Mouse (Mus musculus) kidney, embryonic 15.5 days (tissue): Measurements from ENCODE around the gene Atf2. TPM values are rescaled to one million over a fixed set of nuclear protein-coding genes. Genes with fewer than 3 reads are reported as not detected.
A peak's percentile ranks its signal among the peaks of the same experiment; 100 is the strongest.

ENCODE experiments used
- ATAC-seq: fragments of 200-750 bp; cut with Nextera tagmentation; replicated peaks from 2 replicates; pipeline ENCODE4 v1.8.0; 2017; ENCODE audit warnings: moderate TSS enrichment; ENCODE audit not compliant: low FRiP score
- H3K27ac ChIP-seq: fragments of 300-500 bp; sonication (generic); 2 replicates; pipeline ENCODE4 v1.5.1; 2015; ENCODE audit warnings: mild to moderate bottlenecking, inconsistent platforms
- H3K27me3 ChIP-seq: fragments of 300-500 bp; sonication (generic); 2 replicates; pipeline ENCODE4 v1.6.1; 2015; ENCODE audit warnings: inconsistent platforms
- H3K36me3 ChIP-seq: fragments of 300-500 bp; sonication (generic); 2 replicates; pipeline ENCODE4 v1.6.1; 2015; ENCODE audit warnings: inconsistent platforms
- H3K4me1 ChIP-seq: fragments of 300-500 bp; sonication (generic); 2 replicates; pipeline ENCODE4 v1.6.1; 2015; ENCODE audit warnings: inconsistent platforms
- H3K4me2 ChIP-seq: fragments of 300-500 bp; sonication (generic); 2 replicates; pipeline ENCODE4 v1.6.1; 2015; ENCODE audit warnings: moderate library complexity, mild to moderate bottlenecking, inconsistent platforms
- H3K4me3 ChIP-seq: fragments of 300-500 bp; sonication (generic); replicated peaks from 2 replicates; pipeline ENCODE4 v1.5.1; 2015; ENCODE audit warnings: mild to moderate bottlenecking, inconsistent platforms
- H3K9ac ChIP-seq: fragments of 300-500 bp; sonication (generic); 2 replicates; pipeline ENCODE4 v1.6.1; 2015; ENCODE audit warnings: mild to moderate bottlenecking, inconsistent platforms
- H3K9me3 ChIP-seq: fragments of 300-500 bp; sonication (generic); replicated peaks from 2 replicates; pipeline ENCODE4 v1.6.1; 2016; ENCODE audit warnings: inconsistent platforms
- WGBS: fragments of 180-500 bp; shearing (Covaris S2); methylation state at CpG from one replicate; pipeline ENCODE4 v1.1.7; 2015; ENCODE audit warnings: mixed read lengths; 5-methylcytosine and 5-hydroxymethylcytosine counted together
- polyA plus RNA-seq: library from polyadenylated mRNA; unstranded; fragments of >200 nt; fragmentation: Nextera tagmentation; extraction: Ambion mirVana; gene quantifications from 2 replicates; pipeline ENCODE4 v1.2.1, GENCODE M21; 2015

The Atf2 gene
- polyA plus RNA-seq, 1 experiment from 2014 or later, result 72.9 TPM

GRCm38 (mm10) chr2:73790332-73790731, 102.1 kb downstream of the Atf2 start:
- H3K9me3 ChIP-seq, result no peaks in the 10 kb centered on the region
- no peak overlapping the region for H3K27ac ChIP-seq
- no peak overlapping the region for H3K9ac ChIP-seq
- H3K36me3 ChIP-seq, result no peaks in the 10 kb centered on the region
- 81% methylated on average over 2 of the region's 2 CpGs for WGBS
- no peak overlapping the region for H3K4me3 ChIP-seq
- H3K4me1 ChIP-seq, result peaks cover 9% of the 10 kb centered on the region
- 0 out of 2 replicates have a peak, but pooled peaks cover 11% of the 10 kb centered on the region for H3K27me3 ChIP-seq
- no peak for ATAC-seq
- no peak overlapping the region for H3K4me2 ChIP-seq

DNA sequence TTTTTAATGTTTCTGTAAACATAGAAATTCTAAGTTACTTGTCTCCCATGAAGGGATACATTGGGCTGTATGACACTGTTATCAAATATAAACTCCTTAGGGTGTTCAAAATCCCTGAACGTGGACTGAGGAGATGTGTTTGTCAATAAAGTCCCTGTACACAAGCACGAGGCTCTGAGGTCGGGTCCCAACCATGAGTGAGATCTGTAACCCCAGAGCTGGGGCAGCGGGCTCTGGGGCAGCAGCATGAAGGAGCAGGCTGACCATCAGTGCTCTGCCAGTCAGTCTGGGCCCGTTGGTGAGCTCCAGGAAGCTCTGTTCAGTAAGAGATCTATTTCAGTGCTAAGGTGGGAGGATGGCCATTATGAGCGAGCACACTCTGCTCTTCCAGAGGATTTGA, 104.0 kb downstream of the Atf2 start:
- Histone ChIP-seq H3K4me3 (no peak overlapping the region), H3K4me2 (no peak overlapping the region), H3K9ac (no peak overlapping the region), H3K4me1 (peaks cover 9% of the 10 kb centered on the region), H3K27ac (no peak overlapping the region), H3K9me3 (no peaks in the 10 kb centered on the region), H3K27me3 (0 out of 2 replicates have a peak, but pooled peaks cover 11% of the 10 kb centered on the region), H3K36me3 (no peaks in the 10 kb centered on the region)
- ATAC-seq, result no peak
- WGBS, result 67% methylated on average over 6 of the region's 6 CpGs

GRCm38 (mm10) chr2:73782371-73782905, 110.0 kb downstream of the Atf2 start:
- ATAC-seq, result no peak
- Histone ChIP-seq H3K9ac (no peak overlapping the region), H3K27ac (peak overlapping the region; percentile 56; the same call in 1 of the 2 replicates), H3K9me3 (no peaks in the 10 kb centered on the region), H3K4me1 (no peaks in the 10 kb centered on the region), H3K27me3 (peaks cover 12% of the 10 kb centered on the region), H3K36me3 (no peaks in the 10 kb centered on the region), H3K4me2 (no peak overlapping the region), H3K4me3 (no peak overlapping the region)
- WGBS, result 50% methylated on average over 9 of the region's 9 CpGs

- H3K27me3 ChIP-seq, result peaks cover 26% of the 10 kb centered on the region
- ATAC-seq, result no peak
- no peak overlapping the region for H3K4me3 ChIP-seq
- WGBS, result 85% methylated on average over 14 of the region's 14 CpGs
- no peak overlapping the region for H3K9ac ChIP-seq
- H3K27ac ChIP-seq, result no peak overlapping the region
- no peaks in the 10 kb centered on the region for H3K9me3 ChIP-seq
- no peak overlapping the region for H3K4me2 ChIP-seq
- no peaks in the 10 kb centered on the region for H3K36me3 ChIP-seq
- H3K4me1 ChIP-seq, result peaks cover 8% of the 10 kb centered on the region
Observed at GRCm38 (mm10) chr2:73780321-73781010, 112.0 kb downstream of the Atf2 start.

DNA sequence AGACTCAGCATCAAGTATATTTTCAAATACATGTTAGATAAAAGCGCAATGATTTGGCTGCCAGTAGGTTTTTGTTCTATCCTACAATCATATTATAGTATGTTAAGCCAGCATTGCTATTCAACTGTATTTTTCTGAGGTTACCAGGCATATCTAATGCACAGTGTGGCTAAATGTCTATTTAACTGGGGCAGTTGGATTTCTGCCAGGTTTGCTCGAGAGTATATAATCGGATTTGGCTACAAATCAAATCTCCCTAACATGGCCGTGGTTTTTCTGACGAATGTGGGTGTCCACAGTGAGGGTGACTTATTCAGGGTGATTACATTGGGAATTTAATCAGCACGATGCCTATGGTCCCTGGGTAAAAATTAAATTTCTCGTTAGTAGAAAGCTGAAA, 112.6 kb downstream of the Atf2 start:
- H3K36me3 ChIP-seq, result no peaks in the 10 kb centered on the region
- WGBS, result 52% methylated on average over 7 of the region's 7 CpGs
- H3K27me3 ChIP-seq, result peaks cover 26% of the 10 kb centered on the region
- H3K9me3 ChIP-seq, result no peaks in the 10 kb centered on the region
- H3K27ac ChIP-seq, result no peak overlapping the region
- peaks cover 10% of the 10 kb centered on the region for H3K4me1 ChIP-seq
- no peak for ATAC-seq
- H3K4me2 ChIP-seq, result no peak overlapping the region
- H3K4me3 ChIP-seq, result no peak overlapping the region
- no peak overlapping the region for H3K9ac ChIP-seq

GRCm38 (mm10) chr2:73779016-73779595, 113.3 kb downstream of the Atf2 start:
- Histone ChIP-seq H3K9ac (no peak overlapping the region), H3K4me2 (no peak overlapping the region), H3K9me3 (no peaks in the 10 kb centered on the region), H3K27ac (no peak overlapping the region), H3K36me3 (no peaks in the 10 kb centered on the region), H3K27me3 (peaks cover 26% of the 10 kb centered on the region), H3K4me3 (no peak overlapping the region), H3K4me1 (peaks cover 10% of the 10 kb centered on the region)
- WGBS, result 83% methylated on average over 4 of the region's 4 CpGs
- ATAC-seq, result no peak

DNA sequence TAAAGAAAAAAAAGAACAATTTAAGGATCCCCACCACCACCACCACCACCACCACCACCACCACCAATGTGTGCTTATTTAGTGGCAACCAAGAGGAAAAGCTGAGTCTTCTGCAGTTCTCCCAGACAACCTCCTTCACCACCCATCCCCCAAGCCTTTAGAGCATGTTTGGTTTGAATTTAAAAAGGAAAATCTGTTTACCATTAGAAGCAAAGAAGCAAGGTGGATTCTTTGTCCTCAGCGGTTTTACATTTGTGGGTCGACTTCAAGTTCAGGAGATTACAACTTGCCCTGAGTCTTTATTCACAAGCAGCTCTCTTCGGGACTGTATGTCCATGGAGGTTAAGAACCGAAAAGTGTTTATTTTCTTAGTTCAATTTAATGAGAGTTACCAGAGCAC, 115.5 kb downstream of the Atf2 start:
- H3K27ac ChIP-seq, result no peak overlapping the region
- WGBS, result 38% methylated on average over 4 of the region's 4 CpGs
- H3K4me1 ChIP-seq, result peaks cover 13% of the 10 kb centered on the region
- no peak overlapping the region for H3K4me3 ChIP-seq
- no peak overlapping the region for H3K9ac ChIP-seq
- no peaks in the 10 kb centered on the region for H3K36me3 ChIP-seq
- ATAC-seq, result no peak
- H3K27me3 ChIP-seq, result peaks cover 26% of the 10 kb centered on the region
- no peaks in the 10 kb centered on the region for H3K9me3 ChIP-seq
- H3K4me2 ChIP-seq, result no peak overlapping the region

DNA sequence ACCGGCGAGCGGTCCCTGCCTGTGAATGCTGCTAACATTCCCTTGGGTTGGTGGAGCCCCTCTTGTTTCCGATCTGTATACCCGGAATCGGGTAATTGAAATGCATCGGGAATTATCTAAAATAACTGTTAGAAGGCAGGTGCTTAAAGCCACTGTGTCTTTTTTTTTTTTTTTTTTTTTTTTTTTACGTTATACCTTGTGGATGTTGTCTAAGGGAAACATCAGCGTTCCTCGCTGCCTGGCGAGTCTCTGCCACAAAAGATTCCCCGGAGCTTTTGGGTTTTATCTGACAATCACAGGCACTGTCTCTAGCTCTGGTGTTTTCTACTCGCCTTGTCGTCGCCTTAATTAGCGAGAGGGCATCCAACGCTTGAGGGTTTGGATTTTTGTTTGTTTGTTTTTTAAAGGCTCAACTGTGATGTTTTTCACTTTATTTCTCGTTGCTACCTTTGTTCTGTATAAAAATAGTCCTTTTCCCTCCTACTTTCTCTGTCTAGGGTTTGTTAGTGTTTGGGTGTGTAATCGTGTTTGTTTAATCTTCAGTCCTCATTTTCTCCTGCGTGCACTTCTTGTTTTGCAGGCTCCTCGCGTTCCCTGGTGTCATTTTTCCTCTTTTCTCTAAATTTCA, 116.6 kb downstream of the Atf2 start:
- under 1% methylated on average over 22 of the region's 22 CpGs for WGBS
- ATAC-seq, result no peak
- peak overlapping the region; percentile 76 for H3K9ac ChIP-seq
- peak overlapping the region; percentile 92 for H3K4me2 ChIP-seq
- no peaks in the 10 kb centered on the region for H3K36me3 ChIP-seq
- no peaks in the 10 kb centered on the region for H3K9me3 ChIP-seq
- peaks cover 13% of the 10 kb centered on the region for H3K4me1 ChIP-seq
- 0 out of 2 replicates have a peak overlapping the region, but pooled peaks have one; percentile 6 for H3K27ac ChIP-seq
- peak overlapping the region; percentile 94 for H3K4me3 ChIP-seq
- peaks cover 26% of the 10 kb centered on the region for H3K27me3 ChIP-seq

DNA sequence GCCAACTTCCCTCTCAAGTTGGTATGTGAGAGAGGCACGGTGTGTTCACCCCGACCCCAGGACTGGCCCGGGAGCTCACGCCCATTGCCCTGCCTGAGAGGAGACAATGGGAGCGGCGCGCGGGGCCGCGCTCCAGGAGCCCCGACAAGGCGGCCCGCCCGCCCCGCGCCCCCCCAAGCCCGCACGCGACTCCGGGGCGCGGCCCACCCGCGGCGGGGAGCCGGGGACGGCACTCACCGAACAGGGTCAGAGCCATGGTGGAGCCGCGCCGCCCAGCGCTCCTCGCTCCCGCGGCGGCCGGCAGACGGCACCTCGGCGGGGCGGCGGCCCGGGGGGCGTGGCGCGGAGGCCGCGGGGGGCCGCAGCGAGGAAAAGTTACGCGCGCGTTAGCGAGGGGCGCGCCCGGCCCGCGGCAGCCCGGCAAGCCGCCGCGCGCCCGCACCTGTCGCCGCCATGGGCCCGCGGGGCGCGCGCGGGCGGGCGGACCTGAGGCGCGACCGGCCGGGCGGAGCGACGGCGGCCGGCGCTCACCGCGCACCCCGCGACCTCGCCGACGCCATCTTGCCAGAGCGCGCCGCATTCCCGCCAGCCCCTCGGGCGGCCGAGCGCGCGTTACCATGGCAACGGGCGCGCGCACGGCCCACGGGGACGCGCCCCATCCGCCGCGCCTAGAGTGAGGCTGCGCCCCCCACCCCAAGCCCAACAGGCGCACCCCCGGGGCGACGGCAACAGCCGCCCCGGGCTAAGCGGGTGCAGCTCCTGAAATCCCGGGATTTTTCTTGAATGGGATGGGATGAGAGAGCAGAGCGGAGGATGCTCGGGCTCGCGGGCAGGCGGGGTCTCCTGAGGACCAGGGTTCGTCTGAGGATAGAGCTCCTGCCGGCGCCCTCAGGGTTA, 117.4 kb downstream of the Atf2 start, which contains the start of gene Chn1:
Gene Chn1 (minus strand): TSS at position 561 of the 897 bp plus-strand sequence.
- Histone ChIP-seq H3K9ac (peak within 1 kb of the TSS; percentile 76), H3K4me1 (peaks cover 13% of the 10 kb centered on the region), H3K4me3 (peak within 1 kb of the TSS; percentile 94), H3K36me3 (no peaks in the 10 kb centered on the region), H3K4me2 (peak within 1 kb of the TSS; percentile 92), H3K27ac (0 out of 2 replicates have a peak within 1 kb of the TSS, but pooled peaks have one; percentile 6), H3K9me3 (no peaks in the 10 kb centered on the region), H3K27me3 (peaks cover 26% of the 10 kb centered on the region)
- ATAC-seq, result peak; percentile 93
- WGBS, result under 1% methylated on average over 103 of the region's 131 CpGs

DNA sequence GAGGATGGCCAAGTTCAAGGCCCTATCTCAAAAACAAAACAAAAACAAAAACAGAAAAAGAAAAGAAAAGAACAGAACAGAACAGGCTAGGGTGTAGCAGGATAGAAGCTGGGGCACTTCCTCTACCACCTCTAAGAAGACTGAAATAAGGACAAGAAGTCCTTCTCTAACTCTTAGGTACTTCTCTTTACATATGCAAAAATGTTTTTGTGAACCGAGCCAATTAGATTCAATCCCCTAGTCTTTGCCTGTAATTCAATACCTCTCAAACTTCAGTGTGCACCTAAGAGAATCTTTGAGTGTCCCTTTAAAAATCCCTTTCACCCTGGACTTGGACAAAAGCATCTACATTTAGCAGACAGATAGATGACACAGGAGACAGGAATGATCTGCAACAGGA, 119.5 kb downstream of the Atf2 start:
- Histone ChIP-seq H3K4me2 (no peak overlapping the region), H3K4me1 (peaks cover 13% of the 10 kb centered on the region), H3K27me3 (peaks cover 19% of the 10 kb centered on the region), H3K9me3 (no peaks in the 10 kb centered on the region), H3K36me3 (no peaks in the 10 kb centered on the region), H3K9ac (no peak overlapping the region), H3K4me3 (no peak overlapping the region), H3K27ac (no peak overlapping the region)
- WGBS, result 29% methylated on average over 1 of the region's 1 CpGs
- no peak for ATAC-seq

- Histone ChIP-seq H3K4me2 (no peak overlapping the region), H3K4me1 (0 out of 2 replicates have a peak, but pooled peaks cover 3% of the 10 kb centered on the region), H3K27ac (no peak overlapping the region), H3K36me3 (no peaks in the 10 kb centered on the region), H3K27me3 (no peaks in the 10 kb centered on the region), H3K9ac (no peak overlapping the region), H3K9me3 (no peaks in the 10 kb centered on the region), H3K4me3 (no peak overlapping the region)
- 65% methylated on average over 4 of the region's 4 CpGs for WGBS
- ATAC-seq, result no peak
Observed at GRCm38 (mm10) chr2:73768669-73769068, 123.8 kb downstream of the Atf2 start.
